Mouse (Mus musculus) intestine, embryonic 16.5 days (tissue): ENCODE results near the gene Cdan1. TPM values are rescaled to one million over a fixed set of nuclear protein-coding genes. Genes with fewer than 3 reads are reported as not detected.

Source experiments
- ATAC-seq: fragments of 200-750 bp; cut with Nextera tagmentation; 2 replicates; pipeline ENCODE4 v1.8.0; 2017; ENCODE audit warnings: moderate TSS enrichment, moderate library complexity
- H3K27ac ChIP-seq: fragments of 300-500 bp; sonication (generic); 2 replicates; pipeline ENCODE4 v1.5.1; 2014; ENCODE audit warnings: mild to moderate bottlenecking, low read length
- H3K27me3 ChIP-seq: fragments of 300-500 bp; sonication (generic); replicated peaks from 2 replicates; pipeline ENCODE4 v1.6.1; 2014; ENCODE audit warnings: low read length, control low read depth, mixed read lengths; ENCODE audit not compliant: control insufficient read depth, insufficient read depth
- H3K36me3 ChIP-seq: fragments of 300-500 bp; sonication (generic); 2 replicates; pipeline ENCODE4 v1.6.1; 2014; ENCODE audit warnings: low read length, control low read depth; ENCODE audit not compliant: control insufficient read depth, insufficient read depth
- H3K4me1 ChIP-seq: fragments of 300-500 bp; sonication (generic); 2 replicates; pipeline ENCODE4 v1.6.1; 2014; ENCODE audit warnings: low read length, control low read depth, mixed read lengths; ENCODE audit not compliant: control insufficient read depth, insufficient read depth
- H3K4me2 ChIP-seq: fragments of 300-500 bp; sonication (generic); 2 replicates; pipeline ENCODE4 v1.6.1; 2014; ENCODE audit warnings: low read depth, low read length, control low read depth
- H3K4me3 ChIP-seq: fragments of 300-500 bp; sonication (generic); 2 replicates; pipeline ENCODE4 v1.5.1; 2014; ENCODE audit warnings: mild to moderate bottlenecking, low read length
- H3K9ac ChIP-seq: fragments of 300-500 bp; sonication (generic); 2 replicates; pipeline ENCODE4 v1.6.1; 2014; ENCODE audit warnings: low read depth, low read length
- H3K9me3 ChIP-seq: fragments of 300-500 bp; sonication (generic); 2 replicates; pipeline ENCODE4 v1.6.1; 2016; ENCODE audit warnings: low read length, control low read depth; ENCODE audit not compliant: control insufficient read depth
- WGBS: fragments of 180-500 bp; shearing (Covaris S2); extraction: QIAGEN DNeasy Blood & Tissue Kit; methylation state at CpG from one replicate; pipeline ENCODE4 v1.1.7; 2014; 5-methylcytosine and 5-hydroxymethylcytosine counted together
- polyA plus RNA-seq: library from polyadenylated mRNA; unstranded; fragments of >200 nt; fragmentation: Nextera tagmentation; extraction: Ambion mirVana; gene quantifications from 2 replicates; pipeline ENCODE4 v1.2.1, GENCODE M21; 2015

Gene Cdan1
- 3.6 and 4.1 TPM in 2 replicates for polyA plus RNA-seq

- WGBS = under 1% methylated on average over 68 of the region's 71 CpGs
Measured at GRCm38 (mm10) chr2:120849449-120850423, at the start of gene Cdan1. TSS of gene Cdan1 (minus strand) at chr2:120850128.

GRCm38 (mm10) chr2:120896361-120896760, 46.4 kb upstream of the Cdan1 start:
- no peak for ATAC-seq
- H3K27me3 ChIP-seq = no peaks in the 10 kb centered on the region
- H3K9me3 ChIP-seq = no peaks in the 10 kb centered on the region
- H3K36me3 ChIP-seq = peaks cover 10% of the 10 kb centered on the region
- 98% methylated on average over 3 of the region's 3 CpGs for WGBS
- no peak overlapping the region for H3K27ac ChIP-seq
- no peak overlapping the region for H3K4me3 ChIP-seq
- no peaks in the 10 kb centered on the region for H3K4me1 ChIP-seq
- H3K4me2 ChIP-seq = no peak overlapping the region
- H3K9ac ChIP-seq = no peak overlapping the region

More at GRCm38 (mm10) chr2:120849449-120850423, at the start of gene Cdan1:
- Histone ChIP-seq H3K4me3 (peak within 1 kb of the TSS; percentile 94), H3K4me2 (peak within 1 kb of the TSS; percentile 92), H3K4me1 (peaks cover 6% of the 10 kb centered on the region; the same call in 1 of the 2 replicates), H3K36me3 (no peaks in the 10 kb centered on the region), H3K27me3 (no peaks in the 10 kb centered on the region), H3K9me3 (no peaks in the 10 kb centered on the region), H3K9ac (peak within 1 kb of the TSS; percentile 80), H3K27ac (peak within 1 kb of the TSS; percentile 61)
- peak; percentile 77 for ATAC-seq

GRCm38 (mm10) chr2:120887601-120888000, 37.7 kb upstream of the Cdan1 start:
- Histone ChIP-seq H3K4me1 (no peaks in the 10 kb centered on the region), H3K4me2 (no peak overlapping the region), H3K27ac (no peak overlapping the region), H3K9me3 (no peaks in the 10 kb centered on the region), H3K4me3 (no peak overlapping the region), H3K27me3 (no peaks in the 10 kb centered on the region), H3K9ac (no peak overlapping the region), H3K36me3 (no peaks in the 10 kb centered on the region)
- WGBS = 77% methylated on average over 5 of the region's 5 CpGs
- no peak for ATAC-seq

GRCm38 (mm10) chr2:120873192-120873591, 23.3 kb upstream of the Cdan1 start:
- no peak overlapping the region for H3K4me2 ChIP-seq
- 86% methylated on average over 2 of the region's 2 CpGs for WGBS
- no peaks in the 10 kb centered on the region for H3K9me3 ChIP-seq
- no peak overlapping the region for H3K27ac ChIP-seq
- peaks cover 11% of the 10 kb centered on the region; the same call in 1 of the 2 replicates for H3K36me3 ChIP-seq
- no peak overlapping the region for H3K9ac ChIP-seq
- ATAC-seq = no peak
- no peak overlapping the region for H3K4me3 ChIP-seq
- H3K4me1 ChIP-seq = no peaks in the 10 kb centered on the region
- H3K27me3 ChIP-seq = no peaks in the 10 kb centered on the region

GRCm38 (mm10) chr2:120871447-120872336, 21.8 kb upstream of the Cdan1 start:
- Histone ChIP-seq H3K36me3 (peaks cover 11% of the 10 kb centered on the region; the same call in 1 of the 2 replicates), H3K9me3 (no peaks in the 10 kb centered on the region), H3K9ac (no peak overlapping the region), H3K4me3 (no peak overlapping the region), H3K4me2 (no peak overlapping the region), H3K4me1 (no peaks in the 10 kb centered on the region), H3K27ac (no peak overlapping the region), H3K27me3 (no peaks in the 10 kb centered on the region)
- 65% methylated on average over 9 of the region's 9 CpGs for WGBS
- peak; percentile 59; the same call in 1 of the 2 replicates for ATAC-seq

- 0 out of 2 replicates have a peak, but pooled peaks cover 3% of the 10 kb centered on the region for H3K36me3 ChIP-seq
- H3K4me2 ChIP-seq = no peak overlapping the region
- H3K9ac ChIP-seq = no peak overlapping the region
- H3K4me1 ChIP-seq = no peaks in the 10 kb centered on the region
- H3K9me3 ChIP-seq = no peaks in the 10 kb centered on the region
- no peak overlapping the region for H3K27ac ChIP-seq
- H3K27me3 ChIP-seq = no peaks in the 10 kb centered on the region
- WGBS = 87% methylated on average over 5 of the region's 5 CpGs
- no peak overlapping the region for H3K4me3 ChIP-seq
- ATAC-seq = no peak
Measured at GRCm38 (mm10) chr2:120867336-120867735, 17.4 kb upstream of the Cdan1 start.

GRCm38 (mm10) chr2:120866561-120866960, 16.6 kb upstream of the Cdan1 start:
- no peak overlapping the region for H3K27ac ChIP-seq
- H3K9me3 ChIP-seq = no peaks in the 10 kb centered on the region
- H3K36me3 ChIP-seq = 0 out of 2 replicates have a peak, but pooled peaks cover 3% of the 10 kb centered on the region
- H3K27me3 ChIP-seq = no peaks in the 10 kb centered on the region
- H3K4me2 ChIP-seq = no peak overlapping the region
- H3K4me3 ChIP-seq = no peak overlapping the region
- WGBS = 36% methylated on average over 1 of the region's 1 CpGs
- ATAC-seq = no peak
- H3K4me1 ChIP-seq = no peaks in the 10 kb centered on the region
- no peak overlapping the region for H3K9ac ChIP-seq

GRCm38 (mm10) chr2:120863389-120863788, 13.5 kb upstream of the Cdan1 start:
- H3K9me3 ChIP-seq = no peaks in the 10 kb centered on the region
- no peak overlapping the region for H3K27ac ChIP-seq
- no peak overlapping the region for H3K4me2 ChIP-seq
- WGBS = 94% methylated on average over 1 of the region's 1 CpGs
- no peaks in the 10 kb centered on the region for H3K4me1 ChIP-seq
- H3K4me3 ChIP-seq = no peak overlapping the region
- H3K36me3 ChIP-seq = no peaks in the 10 kb centered on the region
- ATAC-seq = no peak
- no peak overlapping the region for H3K9ac ChIP-seq
- H3K27me3 ChIP-seq = no peaks in the 10 kb centered on the region

- no peaks in the 10 kb centered on the region for H3K4me1 ChIP-seq
- H3K9me3 ChIP-seq = no peaks in the 10 kb centered on the region
- no peaks in the 10 kb centered on the region for H3K27me3 ChIP-seq
- H3K9ac ChIP-seq = no peak overlapping the region
- ATAC-seq = no peak
- H3K36me3 ChIP-seq = no peaks in the 10 kb centered on the region
- H3K27ac ChIP-seq = no peak overlapping the region
- no peak overlapping the region for H3K4me3 ChIP-seq
- 67% methylated on average over 1 of the region's 1 CpGs for WGBS
- no peak overlapping the region for H3K4me2 ChIP-seq
Measured at GRCm38 (mm10) chr2:120860699-120861098, 10.8 kb upstream of the Cdan1 start.
